Mouse (Mus musculus): ENCODE data around the gene Frat2.

DNA sequence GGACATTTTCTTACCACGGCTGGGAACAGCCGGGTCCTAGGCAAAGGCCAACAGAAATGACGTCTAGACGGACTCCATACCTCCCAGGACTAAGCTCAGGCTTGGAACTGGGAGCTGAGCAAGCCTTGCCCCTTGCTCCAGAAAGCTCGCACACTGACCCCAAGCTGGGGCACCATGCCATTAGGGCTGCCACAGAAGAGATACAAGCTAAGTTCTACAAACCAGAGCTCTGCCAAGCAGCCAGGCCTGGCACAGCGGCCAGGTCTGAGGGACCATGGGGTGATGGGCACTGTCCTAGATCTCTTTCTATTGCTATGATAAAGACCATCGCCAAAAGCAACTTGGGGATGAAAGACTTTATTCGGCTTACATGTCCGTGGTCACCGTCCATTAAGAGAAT is 35.4 kb downstream of the Frat2 start:
- TF ChIP-seq CTCF (IDR thresholded peaks at IDR 0.05; ENCODE audit: low read depth) (no peak), EP300 (IDR thresholded peaks at IDR 0.05; ENCODE audit: low read depth) (no peak)
